Mouse (Mus musculus) embryonic fibroblast, embryonic 13.5 days (primary cell): ENCODE data around the gene Lcmt2.

Experiments
- CTCF ChIP-seq: IDR thresholded peaks from 2 replicates; pipeline ENCODE4 v1.5.1; 2011; ENCODE audit warnings: mild to moderate bottlenecking, control low read depth, low read length, moderate library complexity, borderline replicate concordance; ENCODE audit not compliant: insufficient read depth
- POLR2A ChIP-seq: IDR thresholded peaks from 2 replicates; pipeline ENCODE4 v1.6.1; 2011; ENCODE audit warnings: low read depth, mild to moderate bottlenecking, control low read depth, low read length, moderate library complexity

DNA sequence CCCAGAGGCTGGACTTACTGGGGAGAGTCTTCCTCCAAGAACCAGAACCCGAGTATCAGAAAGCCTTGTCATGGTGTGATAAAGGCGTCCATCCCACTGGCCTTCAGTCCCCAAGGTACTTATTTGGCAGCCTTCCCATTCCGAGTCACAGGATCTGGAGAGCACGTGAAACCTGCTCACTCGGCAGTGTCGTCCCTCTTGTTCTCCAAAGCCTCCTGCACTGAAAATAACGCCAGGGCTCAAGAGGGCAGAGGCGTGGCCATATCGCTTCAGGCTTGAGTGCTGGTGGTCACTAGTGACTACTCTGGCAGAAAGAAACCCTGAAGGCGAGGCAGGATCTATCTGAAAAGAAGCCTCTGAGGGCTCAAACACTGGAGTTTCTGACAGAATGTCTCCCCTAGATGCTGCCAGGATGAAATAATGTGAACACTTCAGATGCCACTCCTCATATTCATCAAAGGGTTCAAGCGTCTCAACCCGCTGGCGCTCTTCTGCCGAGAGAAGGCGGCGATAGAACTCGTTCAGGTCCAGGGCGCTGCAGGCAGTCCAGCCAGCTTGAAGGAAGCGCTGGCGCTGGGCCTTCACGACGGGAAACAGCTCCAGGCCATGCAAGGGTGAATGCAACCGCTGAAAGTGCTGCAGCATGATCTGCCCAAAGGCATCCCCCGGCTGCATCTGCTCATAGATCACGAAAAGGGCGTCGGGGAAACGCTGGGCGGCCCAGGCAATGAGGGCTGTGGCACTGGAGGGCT is 1.0 kb downstream of the Lcmt2 start:
- TF ChIP-seq POLR2A (no peak; the same call in 1 of the 2 replicates), CTCF (no peak)
